34 mouse cellular contexts compared by ENCODE assay signal in the genomic region with DNA sequence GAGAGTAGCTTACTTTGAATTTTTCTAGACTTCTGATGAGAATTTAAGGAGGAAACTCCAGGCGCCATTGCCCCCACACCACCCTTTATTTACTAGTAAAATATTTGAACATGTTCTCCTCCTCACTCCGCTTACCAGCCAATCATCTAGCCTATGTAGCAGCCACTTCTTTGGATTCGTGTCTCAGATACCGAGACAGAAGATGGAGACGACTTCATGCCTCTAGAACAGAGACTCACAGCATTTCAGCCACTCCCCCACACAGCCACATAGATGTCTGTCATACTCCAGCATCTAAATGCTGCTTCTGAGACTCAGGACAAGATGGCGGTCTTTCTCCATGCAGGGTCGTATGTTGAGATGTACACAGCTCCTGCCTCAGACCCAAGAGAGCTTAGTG. TPM values are rescaled to one million over a fixed set of nuclear protein-coding genes. Genes with fewer than 3 reads are reported as not detected.
"Had no signal": no experiment of that assay in that cellular context is flagged by ENCODE, and none has a peak within 500 bp of the region (broad histone marks: within the 10 kb centered on the region; RNA-seq: fewer than 3 reads in every experiment).

No protein-coding gene starts in this region.

- H3K27ac ChIP-seq: heart, embryonic 13.5 days; heart, embryonic 15.5 days; hindbrain, embryonic 14.5 days; intestine, embryonic 15.5 days; layer of hippocampus, adult 2 months; limb, embryonic 10.5 days; limb, embryonic 12.5 days had no signal

- H3K9ac ChIP-seq: forebrain, postnatal 0 days; heart, embryonic 13.5 days; heart, embryonic 15.5 days; hindbrain, embryonic 14.5 days; intestine, embryonic 15.5 days; limb, embryonic 12.5 days had no signal

- H3K27me3 ChIP-seq: heart, embryonic 13.5 days; heart, embryonic 15.5 days; intestine, embryonic 15.5 days; limb, embryonic 12.5 days had no signal

- H3K9me3 ChIP-seq: heart, embryonic 13.5 days; heart, embryonic 15.5 days; intestine, embryonic 15.5 days; limb, embryonic 10.5 days; limb, embryonic 12.5 days had no signal

- ATAC-seq: forebrain, postnatal 0 days; hindbrain, embryonic 16.5 days; inflammation-experienced regulatory T-cells, adult 6 months; intestine, embryonic 15.5 days; intestine, postnatal 0 days had no signal

- DNase-seq: forebrain, postnatal 0 days; gastrocnemius, postnatal 36 days; kidney, postnatal 10 days; kidney, postnatal 4 days; liver had no signal

- H3K4me3 ChIP-seq: heart, embryonic 13.5 days; heart, embryonic 15.5 days; intestine, embryonic 15.5 days; layer of hippocampus, adult 2 months; left cerebral cortex, adult 2 months; limb, embryonic 10.5 days; limb, embryonic 12.5 days had no signal

- H3K4me1 ChIP-seq: intestine, embryonic 15.5 days had no signal

- H3K4me2 ChIP-seq: heart, embryonic 11.5 days; heart, embryonic 13.5 days; heart, embryonic 15.5 days; hindbrain, embryonic 14.5 days; intestine, embryonic 15.5 days; limb, embryonic 12.5 days; liver, embryonic 11.5 days had no signal

- H3K36me3 ChIP-seq: heart, embryonic 13.5 days; heart, embryonic 15.5 days; intestine, embryonic 15.5 days; limb, embryonic 10.5 days; limb, embryonic 12.5 days had no signal

RNA-seq across cellular contexts. Expression of gene Gm10160, which starts 13.5 kb away (rescaled TPM):
- total RNA-seq: forebrain, postnatal 0 days; gastrocnemius, adult 18-20 months; gastrocnemius, postnatal 14 days; gastrocnemius, postnatal 36 days; heart, adult 18-20 months; heart, postnatal 14 days; heart, postnatal 36 days; hematopoietic stem cell, adult 5-6 weeks; layer of hippocampus, adult 2 months; layer of hippocampus, postnatal 10 days; layer of hippocampus, postnatal 25 days; left cerebral cortex, adult 2 months; left cerebral cortex, postnatal 14 days; left cerebral cortex, postnatal 36 days had no signal
- polyA plus RNA-seq: forebrain, postnatal 0 days; gonadal fat pad, adult 2 months; heart, embryonic 11.5 days; heart, embryonic 13.5 days; heart, embryonic 15.5 days; heart, postnatal 0 days; hindbrain, embryonic 11.5 days; hindbrain, embryonic 14.5 days; hindbrain, embryonic 16.5 days; inflammation-experienced regulatory T-cells, adult 6 months; intestine, embryonic 15.5 days; intestine, postnatal 0 days; kidney, embryonic 14.5 days; kidney, embryonic 16.5 days; limb, embryonic 10.5 days; limb, embryonic 12.5 days; limb, embryonic 14.5 days; liver, embryonic 11.5 days had no signal
